Mouse (Mus musculus) intestine, embryonic 16.5 days (tissue): ENCODE data around the gene Kctd4. TPM values are rescaled to one million over a fixed set of nuclear protein-coding genes. Genes with fewer than 3 reads are reported as not detected.

Experiments
- ATAC-seq: fragments of 200-750 bp; cut with Nextera tagmentation; 2 replicates; pipeline ENCODE4 v1.8.0; 2017; ENCODE audit warnings: moderate TSS enrichment, moderate library complexity
- H3K27ac ChIP-seq: fragments of 300-500 bp; sonication (generic); 2 replicates; pipeline ENCODE4 v1.5.1; 2014; ENCODE audit warnings: mild to moderate bottlenecking, low read length
- H3K27me3 ChIP-seq: fragments of 300-500 bp; sonication (generic); replicated peaks from 2 replicates; pipeline ENCODE4 v1.6.1; 2014; ENCODE audit warnings: low read length, control low read depth, mixed read lengths; ENCODE audit not compliant: control insufficient read depth, insufficient read depth
- H3K36me3 ChIP-seq: fragments of 300-500 bp; sonication (generic); 2 replicates; pipeline ENCODE4 v1.6.1; 2014; ENCODE audit warnings: low read length, control low read depth; ENCODE audit not compliant: control insufficient read depth, insufficient read depth
- H3K4me1 ChIP-seq: fragments of 300-500 bp; sonication (generic); 2 replicates; pipeline ENCODE4 v1.6.1; 2014; ENCODE audit warnings: low read length, control low read depth, mixed read lengths; ENCODE audit not compliant: control insufficient read depth, insufficient read depth
- H3K4me2 ChIP-seq: fragments of 300-500 bp; sonication (generic); 2 replicates; pipeline ENCODE4 v1.6.1; 2014; ENCODE audit warnings: low read depth, low read length, control low read depth
- H3K4me3 ChIP-seq: fragments of 300-500 bp; sonication (generic); 2 replicates; pipeline ENCODE4 v1.5.1; 2014; ENCODE audit warnings: mild to moderate bottlenecking, low read length
- H3K9ac ChIP-seq: fragments of 300-500 bp; sonication (generic); 2 replicates; pipeline ENCODE4 v1.6.1; 2014; ENCODE audit warnings: low read depth, low read length
- H3K9me3 ChIP-seq: fragments of 300-500 bp; sonication (generic); 2 replicates; pipeline ENCODE4 v1.6.1; 2016; ENCODE audit warnings: low read length, control low read depth; ENCODE audit not compliant: control insufficient read depth
- WGBS: fragments of 180-500 bp; shearing (Covaris S2); extraction: QIAGEN DNeasy Blood & Tissue Kit; methylation state at CpG from one replicate; pipeline ENCODE4 v1.1.7; 2014; 5-methylcytosine and 5-hydroxymethylcytosine counted together
- polyA plus RNA-seq: library from polyadenylated mRNA; unstranded; fragments of >200 nt; fragmentation: Nextera tagmentation; extraction: Ambion mirVana; gene quantifications from 2 replicates; pipeline ENCODE4 v1.2.1, GENCODE M21; 2015

Kctd4 gene
- polyA plus RNA-seq, 1 experiment from 2014 or later, result 0.42 TPM

- Histone ChIP-seq H3K4me2 (peak overlapping the region; percentile 71), H3K27me3 (no peaks in the 10 kb centered on the region), H3K9me3 (no peaks in the 10 kb centered on the region), H3K4me1 (peaks cover 9% of the 10 kb centered on the region; the same call in 1 of the 2 replicates), H3K36me3 (no peaks in the 10 kb centered on the region), H3K4me3 (peak overlapping the region; percentile 88; the same call in 1 of the 2 replicates), H3K27ac (no peak overlapping the region), H3K9ac (no peak overlapping the region)
- 83% methylated on average over 5 of the region's 5 CpGs for WGBS
- no peak for ATAC-seq
Observed at GRCm38 (mm10) chr14:76009185-76009584, 54.4 kb downstream of the Kctd4 start.

- Histone ChIP-seq H3K27ac (peak within 1 kb of the TSS; percentile 80), H3K36me3 (no peaks in the 10 kb centered on the region), H3K9me3 (no peaks in the 10 kb centered on the region), H3K4me2 (peak within 1 kb of the TSS; percentile 71), H3K4me3 (peak within 1 kb of the TSS; percentile 88), H3K4me1 (peaks cover 9% of the 10 kb centered on the region; the same call in 1 of the 2 replicates), H3K27me3 (no peaks in the 10 kb centered on the region), H3K9ac (peak within 1 kb of the TSS; percentile 84)
- WGBS, result under 1% methylated on average over 67 of the region's 67 CpGs
- peak; percentile 95 for ATAC-seq
Observed at GRCm38 (mm10) chr14:76010102-76011061, 55.6 kb downstream of the Kctd4 start, which contains the start of gene Gtf2f2. TSS of gene Gtf2f2 (minus strand) at chr14:76010865.

- Histone ChIP-seq H3K4me1 (peaks cover 9% of the 10 kb centered on the region; the same call in 1 of the 2 replicates), H3K4me3 (peak overlapping the region; percentile 88), H3K27me3 (no peaks in the 10 kb centered on the region), H3K27ac (no peak overlapping the region), H3K9ac (peak overlapping the region; percentile 49; the same call in 1 of the 2 replicates), H3K4me2 (peak overlapping the region; percentile 71), H3K36me3 (no peaks in the 10 kb centered on the region), H3K9me3 (no peaks in the 10 kb centered on the region)
- 29% methylated on average over 7 of the region's 7 CpGs for WGBS
- ATAC-seq, result peak; percentile 45
Observed at GRCm38 (mm10) chr14:76011062-76011457, 56.3 kb downstream of the Kctd4 start.

DNA sequence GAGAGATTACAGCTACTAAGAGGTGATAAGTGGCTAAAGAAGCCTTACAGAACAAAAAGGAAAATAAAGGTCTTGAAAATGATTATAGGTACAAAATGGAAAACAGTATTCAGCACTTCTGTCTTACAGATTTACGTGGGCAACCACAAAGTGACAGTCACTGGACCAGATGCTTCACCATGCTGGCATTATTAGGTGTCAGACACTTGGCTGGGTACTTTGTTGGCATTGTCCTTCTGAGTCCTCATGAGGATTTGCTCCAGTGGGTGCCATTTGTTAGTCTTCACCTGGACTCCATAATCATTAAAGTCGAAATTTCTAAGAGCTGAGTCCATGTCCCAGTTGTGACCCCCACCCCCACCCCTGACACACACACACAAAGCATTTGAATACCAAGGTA, 59.5 kb downstream of the Kctd4 start:
- H3K27ac ChIP-seq, result no peak overlapping the region
- no peaks in the 10 kb centered on the region for H3K27me3 ChIP-seq
- peaks cover 5% of the 10 kb centered on the region; the same call in 1 of the 2 replicates for H3K4me1 ChIP-seq
- 52% methylated on average over 2 of the region's 2 CpGs for WGBS
- H3K9ac ChIP-seq, result no peak overlapping the region
- H3K4me2 ChIP-seq, result no peak overlapping the region
- no peak for ATAC-seq
- no peak overlapping the region for H3K4me3 ChIP-seq
- no peaks in the 10 kb centered on the region for H3K36me3 ChIP-seq
- H3K9me3 ChIP-seq, result peaks cover 1% of the 10 kb centered on the region; the same call in 1 of the 2 replicates

Other genes with a start within 250 kb of the Kctd4 start
- gene Cog3, start 200.5 kb upstream of the Kctd4 start, polyA plus RNA-seq, result 16.5 TPM in 2 replicates
- gene Slc25a30, start 168.0 kb upstream of the Kctd4 start, polyA plus RNA-seq, result 2.1 and 2.4 TPM in 2 replicates
- 829 and 857 TPM in 2 replicates for gene Tpt1, start 109.9 kb upstream of the Kctd4 start, polyA plus RNA-seq
- 28.0 and 31.7 TPM in 2 replicates for gene Gtf2f2, start 55.9 kb downstream of the Kctd4 start, polyA plus RNA-seq
- 9.0 and 9.8 TPM in 2 replicates for gene Gpalpp1, start 155.8 kb downstream of the Kctd4 start, polyA plus RNA-seq
- 13.6 and 15.0 TPM in 2 replicates for gene Nufip1, start 155.9 kb downstream of the Kctd4 start, polyA plus RNA-seq